Mouse (Mus musculus): ENCODE results near the gene Gspt1. TPM values are rescaled to one million over a fixed set of nuclear protein-coding genes. Genes with fewer than 3 reads are reported as not detected.
A peak's percentile ranks its signal among the peaks of the same experiment; 100 is the strongest.

Gspt1 gene
- polyA plus RNA-seq, 1 experiment from 2014 or later: 70.0 TPM

- no peaks in the 10 kb centered on the region for H3K27me3 ChIP-seq (ENCODE audit: control insufficient read depth, insufficient read depth, low read length)
- no peaks in the 10 kb centered on the region for H3K36me3 ChIP-seq (ENCODE audit: control insufficient read depth, insufficient read depth, low read length)
- 74% methylated on average over 6 of the region's 6 CpGs for WGBS (ENCODE audit: insufficient replicate concordance)
- no peak overlapping the region for H3K4me3 ChIP-seq (ENCODE audit: low read depth, low read length)
- ATAC-seq (replicated peaks; ENCODE audit: insufficient number of reproducible peaks, low FRiP score, low TSS enrichment): no peak
- H3K4me2 ChIP-seq: no peak overlapping the region
- no peaks in the 10 kb centered on the region for H3K4me1 ChIP-seq (ENCODE audit: control insufficient read depth, insufficient read depth, low read length)
- no peak overlapping the region for H3K9ac ChIP-seq (ENCODE audit: low read depth, low read length)
- H3K27ac ChIP-seq (ENCODE audit: low read depth, low read length): no peak overlapping the region
- no peaks in the 10 kb centered on the region for H3K9me3 ChIP-seq (replicated peaks; ENCODE audit: control insufficient read depth, low read length)
These were observed 24.7 kb upstream of the Gspt1 start for GRCm38 (mm10) chr16:11278778-11279177.

GRCm38 (mm10) chr16:11276888-11277287 lies 22.8 kb upstream of the Gspt1 start:
- H3K4me3 ChIP-seq (ENCODE audit: low read depth, low read length): no peak overlapping the region
- H3K9ac ChIP-seq (ENCODE audit: low read depth, low read length): no peak overlapping the region
- no peaks in the 10 kb centered on the region for H3K36me3 ChIP-seq (ENCODE audit: control insufficient read depth, insufficient read depth, low read length)
- 48% methylated on average over 3 of the region's 3 CpGs for WGBS (ENCODE audit: insufficient replicate concordance)
- H3K9me3 ChIP-seq (replicated peaks; ENCODE audit: control insufficient read depth, low read length): no peaks in the 10 kb centered on the region
- no peaks in the 10 kb centered on the region for H3K27me3 ChIP-seq (ENCODE audit: control insufficient read depth, insufficient read depth, low read length)
- no peak overlapping the region for H3K27ac ChIP-seq (ENCODE audit: low read depth, low read length)
- H3K4me1 ChIP-seq (ENCODE audit: control insufficient read depth, insufficient read depth, low read length): no peaks in the 10 kb centered on the region
- H3K4me2 ChIP-seq: no peak overlapping the region
- no peak for ATAC-seq (replicated peaks; ENCODE audit: insufficient number of reproducible peaks, low FRiP score, low TSS enrichment)

GRCm38 (mm10) chr16:11271073-11271472 lies 16.9 kb upstream of the Gspt1 start:
- ATAC-seq (replicated peaks; ENCODE audit: insufficient number of reproducible peaks, low FRiP score, low TSS enrichment): no peak
- H3K4me3 ChIP-seq (ENCODE audit: low read depth, low read length): no peak overlapping the region
- no peaks in the 10 kb centered on the region for H3K9me3 ChIP-seq (replicated peaks; ENCODE audit: control insufficient read depth, low read length)
- no peak overlapping the region for H3K4me2 ChIP-seq
- H3K36me3 ChIP-seq (ENCODE audit: control insufficient read depth, insufficient read depth, low read length): no peaks in the 10 kb centered on the region
- H3K27ac ChIP-seq (ENCODE audit: low read depth, low read length): no peak overlapping the region
- no peaks in the 10 kb centered on the region for H3K4me1 ChIP-seq (ENCODE audit: control insufficient read depth, insufficient read depth, low read length)
- no peak overlapping the region for H3K9ac ChIP-seq (ENCODE audit: low read depth, low read length)
- no peaks in the 10 kb centered on the region for H3K27me3 ChIP-seq (ENCODE audit: control insufficient read depth, insufficient read depth, low read length)

GRCm38 (mm10) chr16:11270642-11271041 lies 16.5 kb upstream of the Gspt1 start:
- peak; percentile 83 for ATAC-seq (replicated peaks; ENCODE audit: insufficient number of reproducible peaks, low FRiP score, low TSS enrichment)

GRCm38 (mm10) chr16:11269808-11270207 lies 15.7 kb upstream of the Gspt1 start:
- H3K4me3 ChIP-seq (ENCODE audit: low read depth, low read length): no peak overlapping the region
- no peaks in the 10 kb centered on the region for H3K36me3 ChIP-seq (ENCODE audit: control insufficient read depth, insufficient read depth, low read length)
- H3K27me3 ChIP-seq (ENCODE audit: control insufficient read depth, insufficient read depth, low read length): no peaks in the 10 kb centered on the region
- H3K9me3 ChIP-seq (replicated peaks; ENCODE audit: control insufficient read depth, low read length): no peaks in the 10 kb centered on the region
- ATAC-seq (replicated peaks; ENCODE audit: insufficient number of reproducible peaks, low FRiP score, low TSS enrichment): no peak
- no peak overlapping the region for H3K9ac ChIP-seq (ENCODE audit: low read depth, low read length)
- no peaks in the 10 kb centered on the region for H3K4me1 ChIP-seq (ENCODE audit: control insufficient read depth, insufficient read depth, low read length)
- no peak overlapping the region for H3K27ac ChIP-seq (ENCODE audit: low read depth, low read length)
- H3K4me2 ChIP-seq: no peak overlapping the region
- WGBS (ENCODE audit: insufficient replicate concordance): 43% methylated on average over 6 of the region's 6 CpGs

More at GRCm38 (mm10) chr16:11270642-11271041, 16.5 kb upstream of the Gspt1 start:
- H3K4me3 ChIP-seq (ENCODE audit: low read depth, low read length): no peak overlapping the region
- no peak overlapping the region for H3K9ac ChIP-seq (ENCODE audit: low read depth, low read length)
- WGBS (ENCODE audit: insufficient replicate concordance): 55% methylated on average over 2 of the region's 2 CpGs
- no peak overlapping the region for H3K27ac ChIP-seq (ENCODE audit: low read depth, low read length)
- H3K36me3 ChIP-seq (ENCODE audit: control insufficient read depth, insufficient read depth, low read length): no peaks in the 10 kb centered on the region
- no peaks in the 10 kb centered on the region for H3K27me3 ChIP-seq (ENCODE audit: control insufficient read depth, insufficient read depth, low read length)
- H3K9me3 ChIP-seq (replicated peaks; ENCODE audit: control insufficient read depth, low read length): no peaks in the 10 kb centered on the region
- no peak overlapping the region for H3K4me2 ChIP-seq
- H3K4me1 ChIP-seq (ENCODE audit: control insufficient read depth, insufficient read depth, low read length): no peaks in the 10 kb centered on the region

- Histone ChIP-seq H3K4me1 (ENCODE audit: control insufficient read depth, insufficient read depth, low read length) (no peaks in the 10 kb centered on the region), H3K9ac (ENCODE audit: low read depth, low read length) (no peak overlapping the region), H3K9me3 (replicated peaks; ENCODE audit: control insufficient read depth, low read length) (no peaks in the 10 kb centered on the region), H3K27ac (ENCODE audit: low read depth, low read length) (no peak overlapping the region), H3K4me2 (no peak overlapping the region), H3K4me3 (ENCODE audit: low read depth, low read length) (no peak overlapping the region), H3K27me3 (ENCODE audit: control insufficient read depth, insufficient read depth, low read length) (no peaks in the 10 kb centered on the region), H3K36me3 (ENCODE audit: control insufficient read depth, insufficient read depth, low read length) (no peaks in the 10 kb centered on the region)
- WGBS (ENCODE audit: insufficient replicate concordance): 80% methylated on average over 2 of the region's 2 CpGs
- no peak for ATAC-seq (replicated peaks; ENCODE audit: insufficient number of reproducible peaks, low FRiP score, low TSS enrichment)
These were observed 12.4 kb upstream of the Gspt1 start for GRCm38 (mm10) chr16:11266556-11266955.

GRCm38 (mm10) chr16:11263266-11263665 lies 9.1 kb upstream of the Gspt1 start:
- no peak overlapping the region for H3K4me2 ChIP-seq
- no peak overlapping the region for H3K9ac ChIP-seq (ENCODE audit: low read depth, low read length)
- H3K4me1 ChIP-seq (ENCODE audit: control insufficient read depth, insufficient read depth, low read length): no peaks in the 10 kb centered on the region
- H3K27me3 ChIP-seq (ENCODE audit: control insufficient read depth, insufficient read depth, low read length): no peaks in the 10 kb centered on the region
- no peaks in the 10 kb centered on the region for H3K36me3 ChIP-seq (ENCODE audit: control insufficient read depth, insufficient read depth, low read length)
- no peak for ATAC-seq (replicated peaks; ENCODE audit: insufficient number of reproducible peaks, low FRiP score, low TSS enrichment)
- no peak overlapping the region for H3K4me3 ChIP-seq (ENCODE audit: low read depth, low read length)
- H3K9me3 ChIP-seq (replicated peaks; ENCODE audit: control insufficient read depth, low read length): no peaks in the 10 kb centered on the region
- H3K27ac ChIP-seq (ENCODE audit: low read depth, low read length): no peak overlapping the region

- 25% methylated on average over 10 of the region's 10 CpGs for WGBS (ENCODE audit: insufficient replicate concordance)
- ATAC-seq (replicated peaks; ENCODE audit: insufficient number of reproducible peaks, low FRiP score, low TSS enrichment): no peak
- peaks cover 9% of the 10 kb centered on the region for H3K4me1 ChIP-seq (ENCODE audit: control insufficient read depth, insufficient read depth, low read length)
These were observed 619 bp upstream of the Gspt1 start for GRCm38 (mm10) chr16:11254723-11255164.

GRCm38 (mm10) chr16:11253065-11253831 lies 877 bp downstream of the Gspt1 start:
- peak; percentile 68 for ATAC-seq (replicated peaks; ENCODE audit: insufficient number of reproducible peaks, low FRiP score, low TSS enrichment)
- Histone ChIP-seq H3K9me3 (replicated peaks; ENCODE audit: control insufficient read depth, low read length) (no peaks in the 10 kb centered on the region), H3K36me3 (ENCODE audit: control insufficient read depth, insufficient read depth, low read length) (no peaks in the 10 kb centered on the region; the same call in 1 of the 2 replicates), H3K4me3 (ENCODE audit: low read depth, low read length) (peak overlapping the region; percentile 93), H3K4me1 (ENCODE audit: control insufficient read depth, insufficient read depth, low read length) (peaks cover 10% of the 10 kb centered on the region), H3K27ac (ENCODE audit: low read depth, low read length) (peak overlapping the region; percentile 90), H3K9ac (ENCODE audit: low read depth, low read length) (peak overlapping the region; percentile 96), H3K27me3 (ENCODE audit: control insufficient read depth, insufficient read depth, low read length) (no peaks in the 10 kb centered on the region), H3K4me2 (peak overlapping the region; percentile 77)
- under 1% methylated on average over 58 of the region's 58 CpGs for WGBS (ENCODE audit: insufficient replicate concordance)

More at GRCm38 (mm10) chr16:11254723-11255164, 619 bp upstream of the Gspt1 start:
- H3K4me3 ChIP-seq (ENCODE audit: low read depth, low read length): peak overlapping the region; percentile 93
- no peaks in the 10 kb centered on the region for H3K36me3 ChIP-seq (ENCODE audit: control insufficient read depth, insufficient read depth, low read length)
- no peaks in the 10 kb centered on the region for H3K9me3 ChIP-seq (replicated peaks; ENCODE audit: control insufficient read depth, low read length)
- H3K4me2 ChIP-seq: peak overlapping the region; percentile 77
- no peaks in the 10 kb centered on the region for H3K27me3 ChIP-seq (ENCODE audit: control insufficient read depth, insufficient read depth, low read length)
- peak overlapping the region; percentile 87 for H3K27ac ChIP-seq (ENCODE audit: low read depth, low read length)
- peak overlapping the region; percentile 84 for H3K9ac ChIP-seq (ENCODE audit: low read depth, low read length)

Data from heart, embryonic 11.5 days (tissue).